9 mouse cellular contexts compared by ENCODE assay signal in the genomic region with DNA sequence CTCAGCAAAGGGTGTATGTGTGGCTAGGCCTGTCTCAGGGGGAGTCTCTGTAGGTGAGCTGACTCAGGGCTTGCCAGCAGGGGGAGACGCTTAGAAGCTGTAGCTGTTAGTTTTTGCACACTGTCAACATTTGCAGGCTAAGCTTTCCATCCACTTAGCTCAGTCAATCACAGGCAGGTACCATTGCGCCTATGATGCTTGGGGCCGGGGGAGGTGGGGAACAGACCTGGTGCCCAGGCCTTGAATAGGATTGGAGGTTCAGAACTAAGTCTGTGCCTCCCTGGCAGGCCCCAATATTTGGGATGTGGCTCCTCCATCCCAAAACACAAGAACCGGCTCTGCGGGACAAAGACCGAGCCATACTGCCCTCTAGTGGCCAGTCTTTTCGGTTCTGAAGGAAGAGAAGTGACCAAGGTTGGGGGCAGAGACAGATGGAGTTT. TPM values are rescaled to one million over a fixed set of nuclear protein-coding genes. Genes with fewer than 3 reads are reported as not detected.
A peak's percentile ranks its signal among the peaks of the same experiment; 100 is the strongest.
DNase-seq lines count a peak whose midpoint lies in the region; ATAC-seq lines count a peak whose summit lies in the region.
"Had no signal": no experiment of that assay in that cellular context is flagged by ENCODE, and none has a peak within 500 bp of the region (broad histone marks: within the 10 kb centered on the region; RNA-seq: fewer than 3 reads in every experiment).

No protein-coding gene starts in this region.

- intact Hi-C loops in heart, postnatal 36 days (cut with DNase I), result loop anchor here (2.0 to 10.0 kb wide), 3 partner anchors 174 to 556 kb away; a partner anchor contains a TSS

- H3K27me3 ChIP-seq in embryonic facial prominence, embryonic 12.5 days, result peaks cover 18% of the 10 kb centered on the region; the same call in 1 of the 2 replicates
- H3K27me3 ChIP-seq in limb, embryonic 11.5 days (ENCODE audit: control insufficient read depth, insufficient read depth, low read length), result no peaks in the 10 kb centered on the region

- H3K4me3 ChIP-seq in embryonic facial prominence, embryonic 12.5 days, result no peak overlapping the region
- no peak overlapping the region for H3K4me3 ChIP-seq in limb, embryonic 11.5 days (ENCODE audit: low read depth, low read length)
- H3K4me3 ChIP-seq: erythroblast, embryonic 14.5 days had no signal

- H3K27ac ChIP-seq in embryonic facial prominence, embryonic 12.5 days, result no peak overlapping the region
- H3K27ac ChIP-seq in limb, embryonic 11.5 days (replicated peaks; ENCODE audit: low read depth, low read length), result no peak overlapping the region

- H3K4me1 ChIP-seq in embryonic facial prominence, embryonic 12.5 days, result peaks cover 24% of the 10 kb centered on the region
- peaks cover 16% of the 10 kb centered on the region for H3K4me1 ChIP-seq in limb, embryonic 11.5 days (ENCODE audit: control insufficient read depth, insufficient read depth, low read length)

- no peak overlapping the region for H3K9ac ChIP-seq in embryonic facial prominence, embryonic 12.5 days
- no peak overlapping the region for H3K9ac ChIP-seq in limb, embryonic 11.5 days (ENCODE audit: low read length)

- H3K9me3 ChIP-seq in embryonic facial prominence, embryonic 12.5 days, result no peaks in the 10 kb centered on the region
- H3K9me3 ChIP-seq in limb, embryonic 11.5 days (ENCODE audit: control insufficient read depth, low read length), result no peaks in the 10 kb centered on the region

- ATAC-seq in embryonic facial prominence, embryonic 12.5 days (ENCODE audit: insufficient number of reproducible peaks, insufficient read depth, low FRiP score, low TSS enrichment), result no peak
- no peak for ATAC-seq in limb, embryonic 11.5 days (ENCODE audit: insufficient number of reproducible peaks, low FRiP score, low TSS enrichment, low read depth)

- 1% methylated on average over 7 of the region's 7 CpGs for WGBS in embryonic facial prominence, embryonic 12.5 days
- WGBS in limb, embryonic 11.5 days, result 2% methylated on average over 7 of the region's 7 CpGs

- H3K36me3 ChIP-seq in embryonic facial prominence, embryonic 12.5 days, result no peaks in the 10 kb centered on the region
- no peaks in the 10 kb centered on the region; the same call in 1 of the 2 replicates for H3K36me3 ChIP-seq in limb, embryonic 11.5 days (ENCODE audit: control insufficient read depth, insufficient read depth, low read length)

- H3K4me2 ChIP-seq in embryonic facial prominence, embryonic 12.5 days (replicated peaks), result peak overlapping the region; percentile 31; the same call in 1 of the 2 replicates
- peak overlapping the region; percentile 34 for H3K4me2 ChIP-seq in limb, embryonic 11.5 days (ENCODE audit: low read depth, severe bottlenecking)

- peak; percentile 69 for DNase-seq in ovary, postnatal 14 days (ENCODE audit: low spot score)
- no peak for DNase-seq in ovary, postnatal 36 days (ENCODE audit: low spot score)
- peak; percentile 81 for DNase-seq in adrenal gland, postnatal 10 days
- peak; percentile 74 to 76 for DNase-seq in heart, postnatal 36 days
- peak; percentile 89 for DNase-seq in limb, embryonic 11.5 days (ENCODE audit: low spot score)
- DNase-seq in natural killer cell, adult 2 months (ENCODE audit: low spot score in 2 of 2), result peak; percentile 24 to 56
- peak; percentile 88 for DNase-seq in thymus, postnatal 4 days

RNA-seq across cellular contexts. Expression of a gene that starts 2.6 kb away (rescaled TPM):
- total RNA-seq in adrenal gland, postnatal 10 days (2021), result 1 to 10 TPM; 1.4 to 2.6 TPM
- 25.7 and 27.9 TPM in 2 replicates for polyA plus RNA-seq in embryonic facial prominence, embryonic 12.5 days (2016; fragmentation: Nextera tagmentation; extraction: Ambion mirVana)
- total RNA-seq in heart, postnatal 36 days (2021), result under 1 TPM; 0.44 to 0.51 TPM
- 30.0 and 35.2 TPM in 2 replicates for polyA plus RNA-seq in limb, embryonic 11.5 days (2014; fragmentation: Nextera tagmentation; extraction: Ambion mirVana)

RNA-seq across cellular contexts. Expression of a gene that starts 12.0 kb away (rescaled TPM):
- total RNA-seq in adrenal gland, postnatal 10 days (2021), result 10 to 100 TPM; 13.8 to 14.3 TPM
- 17.1 and 19.6 TPM in 2 replicates for polyA plus RNA-seq in embryonic facial prominence, embryonic 12.5 days (2016; fragmentation: Nextera tagmentation; extraction: Ambion mirVana)
- 10 to 100 TPM in 1 of 2 experiments, 1 to 10 TPM in 1; 9.6 to 10.5 TPM for total RNA-seq in heart, postnatal 36 days (2021)
- 3.5 and 3.8 TPM in 2 replicates for polyA plus RNA-seq in limb, embryonic 11.5 days (2014; fragmentation: Nextera tagmentation; extraction: Ambion mirVana)

RNA-seq across cellular contexts. Expression of a gene that starts 19.4 kb away (rescaled TPM):
- 10 to 100 TPM; 33.2 to 36.6 TPM for total RNA-seq in adrenal gland, postnatal 10 days (2021)
- 94.0 and 104 TPM in 2 replicates for polyA plus RNA-seq in embryonic facial prominence, embryonic 12.5 days (2016; fragmentation: Nextera tagmentation; extraction: Ambion mirVana)
- 10 to 100 TPM; 34.8 to 44.9 TPM for total RNA-seq in heart, postnatal 36 days (2021)
- polyA plus RNA-seq in limb, embryonic 11.5 days (2014; fragmentation: Nextera tagmentation; extraction: Ambion mirVana), result 75.1 and 80.7 TPM in 2 replicates

RNA-seq across cellular contexts. Expression of a gene that starts 52.9 kb away (rescaled TPM):
- total RNA-seq in adrenal gland, postnatal 10 days (2021), result 1 to 10 TPM; 2.0 to 2.4 TPM
- polyA plus RNA-seq in embryonic facial prominence, embryonic 12.5 days (2016; fragmentation: Nextera tagmentation; extraction: Ambion mirVana), result 1.9 and 2.6 TPM in 2 replicates
- 1 to 10 TPM; 1.9 to 2.0 TPM for total RNA-seq in heart, postnatal 36 days (2021)
- 1.4 and 2.3 TPM in 2 replicates for polyA plus RNA-seq in limb, embryonic 11.5 days (2014; fragmentation: Nextera tagmentation; extraction: Ambion mirVana)
- polyA plus RNA-seq: erythroblast, embryonic 14.5 days had no signal
